Mouse (Mus musculus) E14TG2a.4 (cell line): ENCODE data around the gene Gm5483.

Experiments used
- CTCF ChIP-seq: conservative IDR thresholded peaks from 2 replicates; pipeline ENCODE4 v1.5.1; 2014; ENCODE audit warnings: low read length
- NANOG ChIP-seq: IDR thresholded peaks from 2 replicates; pipeline ENCODE4 v1.6.1; 2014; ENCODE audit warnings: borderline replicate concordance, low read length, mixed read lengths

- TF ChIP-seq CTCF (no peak), NANOG (no peak)
Measured at GRCm38 (mm10) chr16:36199226-36199625, 15.2 kb downstream of the Gm5483 start.
